Mouse (Mus musculus) cerebellum, postnatal 4 days (tissue): ENCODE measurements around the gene Aifm2.

Experiments
- DNase-seq, 2 experiments: peaks; one replicate each; pipeline ENCODE4 v3.0.0; 2022; ENCODE audit warnings: low spot score in 2 of 2, mixed read lengths in 1 of 2

Gene Aifm2

GRCm38 (mm10) chr10:61715996-61716864 lies 1.2 kb downstream of the Aifm2 start:
- no peak for DNase-seq

DNA sequence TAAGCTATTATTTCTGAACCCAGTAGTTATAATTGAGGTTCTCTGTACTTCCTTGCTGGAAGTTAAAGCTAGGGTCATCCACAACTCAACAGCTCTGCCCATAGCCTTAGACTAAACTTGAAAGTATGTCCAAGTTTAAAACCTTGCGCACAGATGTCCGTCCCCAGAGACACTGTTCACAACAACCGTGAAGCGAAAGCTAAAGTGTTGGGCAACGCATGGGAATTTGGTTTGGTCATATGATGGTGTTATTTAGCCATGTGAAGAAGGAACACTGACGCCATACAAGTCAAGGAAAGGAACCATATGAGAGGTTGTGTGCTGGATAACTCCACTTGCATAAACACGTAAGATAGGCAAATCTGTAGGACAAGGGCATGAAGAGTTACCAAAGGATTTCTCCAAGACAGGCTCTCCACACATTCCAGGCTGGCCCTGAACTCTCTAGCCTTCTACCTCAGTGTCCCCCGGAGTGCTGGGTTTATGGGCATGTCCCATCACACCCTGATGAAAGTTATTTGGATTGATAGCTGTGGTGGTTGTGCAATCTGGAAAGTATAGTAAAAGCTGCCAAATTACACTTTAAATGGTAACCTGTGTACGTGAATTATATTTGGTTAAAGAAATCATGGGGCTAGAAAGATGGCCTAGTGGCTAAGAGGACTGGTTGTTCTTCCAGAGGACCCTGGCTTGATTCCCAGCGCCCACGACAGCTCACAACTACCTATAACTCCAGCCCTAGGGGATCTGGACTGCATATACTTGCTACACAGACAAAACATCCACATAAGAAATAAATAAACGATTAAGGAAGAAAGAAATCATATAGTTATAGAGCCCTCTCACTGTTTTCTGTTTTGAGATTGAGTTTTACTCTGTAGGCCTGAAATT lies 2.6 kb downstream of the Aifm2 start:
- DNase-seq, result no peak

DNA sequence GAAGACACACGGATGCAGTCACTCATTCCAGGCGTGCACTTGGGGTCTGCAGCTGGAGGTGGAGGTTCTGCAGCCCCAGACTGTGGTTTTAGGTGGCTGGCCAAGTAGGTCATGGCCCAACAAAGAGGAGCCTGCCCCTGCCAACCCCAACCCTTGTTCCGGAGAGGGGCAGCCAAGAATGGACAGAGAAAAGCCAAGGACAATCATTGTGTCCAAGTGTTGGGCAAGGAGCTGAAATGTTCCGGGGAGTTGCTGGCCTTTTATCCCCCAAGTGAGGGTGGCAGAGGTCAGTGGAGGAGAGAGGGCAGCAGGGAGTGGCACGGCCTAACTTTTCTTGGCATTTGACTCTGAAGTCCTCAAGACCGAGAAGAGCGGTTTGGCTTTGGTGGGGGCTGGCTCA lies 5.3 kb downstream of the Aifm2 start:
- DNase-seq, result no peak

GRCm38 (mm10) chr10:61722215-61722614 lies 7.2 kb downstream of the Aifm2 start:
- DNase-seq, result no peak

DNA sequence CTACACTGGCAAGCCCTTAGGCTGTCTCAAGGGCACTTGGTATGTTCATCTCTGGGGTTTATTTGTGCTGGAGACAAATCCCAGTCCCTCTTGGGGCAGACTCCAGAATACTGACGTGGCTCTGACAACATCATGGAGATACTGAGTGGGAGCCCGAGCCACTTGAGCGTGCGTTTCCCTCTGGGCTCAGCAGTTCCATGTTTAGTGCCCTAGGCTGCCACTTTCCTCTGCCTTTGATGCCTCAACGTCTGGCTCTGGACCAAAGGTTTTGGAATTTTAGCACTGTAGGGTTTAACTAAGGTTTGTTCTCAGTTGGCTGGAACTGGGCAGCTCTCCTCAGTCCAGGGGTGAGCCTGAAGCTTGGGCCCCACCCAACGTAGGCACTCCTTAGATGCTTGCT lies 8.2 kb downstream of the Aifm2 start:
- no peak for DNase-seq

GRCm38 (mm10) chr10:61729181-61729580 lies 14.1 kb downstream of the Aifm2 start:
- no peak for DNase-seq

DNA sequence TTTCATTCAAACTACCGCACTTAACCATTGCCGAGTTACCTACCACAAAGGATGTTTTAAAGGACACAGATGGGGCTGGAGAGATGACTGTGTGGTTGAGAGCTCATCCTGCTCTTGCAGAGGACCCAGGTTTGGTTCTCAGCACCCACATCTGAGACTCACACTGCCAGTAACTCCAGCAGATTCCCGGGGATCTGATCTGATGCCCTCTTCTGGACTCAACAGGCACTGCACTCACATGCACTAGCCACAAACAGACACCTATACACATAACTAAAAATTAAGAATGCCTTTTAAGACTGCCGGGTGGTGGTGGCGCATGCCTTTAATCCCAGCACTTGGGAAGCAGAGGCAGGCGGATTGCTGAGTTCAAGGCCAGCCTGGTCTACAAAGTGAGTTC lies 15.1 kb downstream of the Aifm2 start:
- no peak for DNase-seq

DNA sequence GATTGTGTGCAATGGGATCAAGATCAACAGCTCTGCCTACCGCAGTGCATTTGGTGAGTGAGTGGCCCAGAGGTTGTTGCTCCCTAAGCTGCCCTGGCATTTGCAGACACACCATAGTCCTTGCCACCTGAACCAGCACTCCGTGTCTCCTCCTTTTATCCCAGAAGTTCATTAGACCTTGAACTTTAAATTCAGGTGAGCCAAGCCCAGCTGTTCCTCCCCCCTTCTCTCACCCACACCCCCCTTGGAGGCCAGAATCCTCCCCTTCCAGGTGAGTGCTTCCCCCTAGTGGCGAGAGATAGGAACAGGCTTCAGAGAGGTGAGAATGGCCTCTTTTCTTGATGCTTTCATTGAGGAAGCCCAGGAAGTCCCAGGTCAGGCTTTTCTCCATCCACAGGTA lies 19.3 kb downstream of the Aifm2 start:
- DNase-seq, result no peak

DNA sequence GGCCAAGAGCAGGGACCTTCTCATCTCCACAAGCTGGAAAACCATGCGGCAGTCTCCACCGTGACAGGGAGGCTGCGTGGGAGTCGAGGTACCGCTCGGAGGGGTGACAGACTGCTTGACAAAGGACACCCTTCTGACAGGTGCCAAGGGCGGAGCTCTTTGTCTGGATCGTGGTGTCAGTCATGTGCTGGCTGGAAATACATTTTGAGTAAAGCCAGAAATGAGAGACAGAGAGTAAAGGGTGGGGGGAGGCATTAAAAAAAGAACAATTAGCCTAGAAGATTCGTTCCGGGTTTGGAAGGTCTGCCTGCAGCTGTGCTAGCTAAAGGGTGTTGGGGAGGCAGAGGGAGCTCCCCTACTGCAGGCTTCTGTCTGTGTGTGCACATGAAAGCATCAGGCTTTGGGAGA lies 21.6 kb downstream of the Aifm2 start:
- no peak for DNase-seq

DNA sequence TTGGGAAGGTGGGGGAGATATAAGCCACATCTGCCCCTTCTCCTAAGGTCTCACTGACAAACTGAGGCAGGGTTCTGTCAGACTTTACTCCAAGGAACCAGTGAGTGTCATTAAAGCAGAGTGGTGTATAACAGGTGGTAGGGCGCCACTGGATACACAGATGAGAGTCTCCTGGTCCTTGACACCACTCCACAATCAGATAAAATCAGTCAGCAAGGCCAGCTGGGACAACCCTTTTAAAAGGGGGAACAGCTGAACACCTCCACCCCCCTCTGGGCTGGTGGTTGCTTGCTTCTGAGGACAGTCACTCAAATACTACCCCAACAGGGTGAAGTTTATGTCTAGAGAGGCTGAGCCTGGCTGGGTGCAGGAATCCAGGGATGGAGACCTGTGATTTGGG lies 22.5 kb downstream of the Aifm2 start:
- no peak for DNase-seq

DNA sequence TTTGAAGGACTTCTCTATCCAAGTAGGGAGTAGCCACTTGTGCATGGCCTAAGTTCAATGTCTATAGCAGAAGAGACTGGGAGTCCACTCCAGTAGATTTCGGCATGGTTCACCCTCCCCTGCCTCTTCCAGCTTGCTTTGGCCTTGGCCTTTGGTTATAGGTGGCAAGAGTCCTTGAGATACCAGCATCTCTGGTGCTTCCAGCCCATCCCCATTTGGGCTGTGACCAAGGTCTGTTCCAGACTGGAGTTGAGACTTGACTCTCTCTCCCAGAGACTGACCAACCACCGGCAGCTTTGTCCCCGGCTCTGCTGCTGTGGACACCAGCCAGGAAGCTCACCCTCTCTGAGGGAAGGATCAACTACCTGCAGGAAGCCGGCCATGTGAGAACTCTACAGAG lies 23.1 kb downstream of the Aifm2 start:
- DNase-seq, result no peak

- DNase-seq, result no peak
Observed at GRCm38 (mm10) chr10:61741306-61741705, 26.2 kb downstream of the Aifm2 start.

GRCm38 (mm10) chr10:61741873-61742272 lies 26.8 kb downstream of the Aifm2 start:
- DNase-seq, result no peak

GRCm38 (mm10) chr10:61742336-61742735 lies 27.3 kb downstream of the Aifm2 start:
- DNase-seq, result no peak

DNA sequence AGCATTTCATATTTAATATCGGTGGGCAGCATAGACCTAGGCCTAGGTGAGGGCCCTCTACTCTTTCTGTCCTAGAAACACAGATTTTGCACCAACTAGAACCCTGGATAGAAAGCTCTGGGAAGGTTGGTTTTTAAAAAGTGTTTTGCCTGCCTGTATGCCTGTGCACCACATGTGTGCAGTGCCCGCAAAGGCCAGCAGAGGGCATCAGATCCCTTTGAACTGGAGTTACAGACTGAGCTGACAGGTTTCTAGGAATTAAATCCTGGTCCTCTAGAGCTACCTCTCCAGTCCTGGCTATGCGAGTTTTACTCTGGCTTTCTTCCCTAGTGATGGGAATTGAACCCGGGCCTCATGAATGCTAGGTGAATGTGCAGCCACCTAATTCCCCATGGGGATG lies 30.1 kb downstream of the Aifm2 start:
- peak in 1 of 2 experiments; percentile 49 for DNase-seq

DNA sequence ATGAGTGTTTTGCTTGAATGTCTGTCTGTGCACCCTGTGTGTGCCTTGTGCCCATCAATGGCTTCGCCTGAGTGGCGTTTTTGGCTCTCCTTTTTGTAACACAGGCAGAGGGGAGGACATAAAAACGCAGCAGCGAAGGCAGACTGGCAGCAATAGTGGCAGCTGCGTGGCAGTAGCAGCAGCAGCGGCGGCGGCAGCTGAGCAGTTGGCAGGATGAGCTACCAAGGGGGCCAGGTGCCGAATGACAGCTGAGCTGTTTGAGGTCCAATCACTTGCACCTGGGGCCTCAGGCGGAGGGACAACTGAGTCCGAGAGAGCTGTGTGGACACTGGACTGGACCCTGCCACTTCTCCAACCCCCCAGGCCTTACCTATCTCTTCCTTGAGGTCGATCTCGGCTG lies 32.2 kb downstream of the Aifm2 start:
- no peak for DNase-seq

- DNase-seq, result no peak
Observed at GRCm38 (mm10) chr10:61750014-61750413, 35.0 kb downstream of the Aifm2 start.

DNA sequence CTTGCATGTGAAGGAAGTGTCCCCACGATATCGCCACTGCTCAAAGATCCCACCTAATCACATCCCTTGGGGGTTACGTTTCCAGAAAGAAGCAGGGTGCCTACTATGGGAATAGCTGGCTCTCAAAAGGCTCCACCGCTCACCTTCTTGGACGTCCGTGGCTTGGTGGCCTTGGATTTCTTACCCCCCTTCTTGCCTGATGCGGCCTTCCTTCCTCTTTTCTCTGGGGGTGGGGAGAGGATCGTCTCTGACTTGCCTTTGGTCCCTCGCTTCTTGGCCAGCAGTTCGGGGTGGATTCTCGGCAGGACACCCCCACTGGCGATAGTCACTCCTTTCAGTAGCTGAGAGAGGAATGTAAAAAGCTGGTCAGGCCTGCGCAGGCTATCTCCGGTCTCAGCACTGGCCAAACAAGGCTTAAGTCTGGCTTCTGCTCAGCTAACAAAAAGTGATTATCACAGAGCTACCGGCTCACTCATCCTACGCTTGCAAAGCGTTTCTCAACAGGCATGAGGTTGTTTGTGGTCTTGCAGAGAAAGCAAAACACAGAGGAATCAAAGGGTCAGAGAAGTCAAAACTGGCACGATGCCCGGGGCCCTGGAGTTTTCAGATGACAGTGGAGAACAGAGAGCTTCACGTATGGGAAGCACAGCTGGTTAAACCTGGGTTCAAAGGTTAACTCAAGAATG lies 36.6 kb downstream of the Aifm2 start:
- no peak for DNase-seq

- DNase-seq, result no peak
Observed at GRCm38 (mm10) chr10:61753071-61753470, 38.0 kb downstream of the Aifm2 start.

- DNase-seq, result no peak
Observed at GRCm38 (mm10) chr10:61757022-61757421, 42.0 kb downstream of the Aifm2 start.

GRCm38 (mm10) chr10:61758904-61759303 lies 43.8 kb downstream of the Aifm2 start:
- DNase-seq, result no peak

- DNase-seq, result no peak
Observed at GRCm38 (mm10) chr10:61759869-61760268, 44.8 kb downstream of the Aifm2 start.
